Mouse (Mus musculus) MEL (cell line): ENCODE measurements around the gene Fam78b.

Source experiments
- CTCF ChIP-seq, 3 experiments: IDR thresholded peaks in 2 of 3; conservative IDR thresholded peaks in 1 of 3; 2 replicates each; pipeline ENCODE4 v1.5.1; 2011 to 2012; ENCODE audit warnings: low read length in 3 of 3, low read depth in 2 of 3, mild to moderate bottlenecking in 2 of 3, improper control_type of control experiment in 1 of 3, inconsistent platforms in 1 of 3, mixed read lengths in 1 of 3, moderate library complexity in 1 of 3; ENCODE audit not compliant: control insufficient read depth in 1 of 3, insufficient read depth in 1 of 3, poor library complexity in 1 of 3, severe bottlenecking in 1 of 3
- E2F4 ChIP-seq: IDR thresholded peaks from 2 replicates; pipeline ENCODE4 v1.6.1; 2011; ENCODE audit warnings: low read depth, low read length, improper control_type of control experiment, borderline replicate concordance
- EP300 ChIP-seq, 2 experiments: IDR thresholded peaks; 2 replicates each; pipeline ENCODE4 v1.6.1; 2011; ENCODE audit warnings: improper control_type of control experiment in 2 of 2, low read length in 2 of 2, low read depth in 1 of 2, mild to moderate bottlenecking in 1 of 2
- UBTF ChIP-seq: IDR thresholded peaks from 2 replicates; pipeline ENCODE4 v1.6.1; 2012; ENCODE audit warnings: low read depth, mild to moderate bottlenecking, inconsistent platforms, low read length, improper control_type of control experiment, moderate library complexity, borderline replicate concordance; ENCODE audit not compliant: insufficient read depth
- USF1 ChIP-seq: IDR thresholded peaks from 2 replicates; pipeline ENCODE4 v1.6.1; 2014; ENCODE audit warnings: low read depth, mild to moderate bottlenecking, inconsistent platforms, low read length, improper control_type of control experiment, moderate library complexity
- USF2 ChIP-seq, 2 experiments: IDR thresholded peaks; 2 replicates each; pipeline ENCODE4 v1.6.1; 2011 to 2012; ENCODE audit warnings: improper control_type of control experiment in 2 of 2, low read length in 2 of 2, borderline replicate concordance in 1 of 2, inconsistent platforms in 1 of 2, low read depth in 1 of 2, mild to moderate bottlenecking in 1 of 2; ENCODE audit not compliant: insufficient read depth in 1 of 2

GRCm38 (mm10) chr1:167094589-167095148 is 93.5 kb downstream of the Fam78b start:
- no peak for TF ChIP-seq CTCF (IDR thresholded peaks at IDR 0.05 in 2 of 3, conservative IDR thresholded peaks at IDR 0.05 in 1 of 3; ENCODE audit: control insufficient read depth in 1 of 3, insufficient read depth in 1 of 3, low read depth in 2 of 3, low read length in 3 of 3, poor library complexity in 1 of 3, severe bottlenecking in 1 of 3)
- TF ChIP-seq E2F4, result no peak
- no peak for TF ChIP-seq EP300 (IDR thresholded peaks at IDR 0.05; ENCODE audit: low read depth in 1 of 2, low read length in 2 of 2)
- no peak for TF ChIP-seq UBTF
- no peak for TF ChIP-seq USF2 (IDR thresholded peaks at IDR 0.05; ENCODE audit: borderline replicate concordance in 1 of 2, insufficient read depth in 1 of 2, low read depth in 1 of 2, low read length in 2 of 2)
- TF ChIP-seq USF1, result no peak
